Mouse (Mus musculus) intestine, embryonic 14.5 days (tissue): ENCODE data around the gene Ric1. TPM values are rescaled to one million over a fixed set of nuclear protein-coding genes. Genes with fewer than 3 reads are reported as not detected.
"Not testable (repeated sequence)": the region's sequence is repeated elsewhere in the genome, so short reads cannot be mapped to it uniquely, and the experiment has no call there.

Experiments used
- ATAC-seq: fragments of 200-750 bp; cut with Nextera tagmentation; replicated peaks from 2 replicates; pipeline ENCODE4 v1.8.0; 2017; ENCODE audit warnings: low read depth, moderate number of reproducible peaks, moderate TSS enrichment, moderate library complexity; ENCODE audit not compliant: low FRiP score, low TSS enrichment
- DNase-seq: peaks from one replicate; pipeline ENCODE4 v3.0.0-alpha.2; 2018; ENCODE audit warnings: low spot score
- H3K27ac ChIP-seq: fragments of 300-500 bp; sonication (generic); 2 replicates; pipeline ENCODE4 v1.5.1; 2014; ENCODE audit warnings: low read depth, mild to moderate bottlenecking, control low read depth
- H3K27me3 ChIP-seq: fragments of 300-500 bp; sonication (generic); replicated peaks from 2 replicates; pipeline ENCODE4 v1.6.1; 2014; ENCODE audit warnings: low read length, control low read depth; ENCODE audit not compliant: control insufficient read depth, insufficient read depth
- H3K36me3 ChIP-seq: fragments of 300-500 bp; sonication (generic); 2 replicates; pipeline ENCODE4 v1.6.1; 2014; ENCODE audit warnings: low read length, control low read depth; ENCODE audit not compliant: control insufficient read depth, insufficient read depth
- H3K4me1 ChIP-seq: fragments of 300-500 bp; sonication (generic); replicated peaks from 2 replicates; pipeline ENCODE4 v1.6.1; 2014; ENCODE audit warnings: low read length, control low read depth, mixed read lengths; ENCODE audit not compliant: control insufficient read depth, insufficient read depth
- H3K4me2 ChIP-seq: fragments of 300-500 bp; sonication (generic); 2 replicates; pipeline ENCODE4 v1.6.1; 2014; ENCODE audit warnings: low read length
- H3K4me3 ChIP-seq: fragments of 300-500 bp; sonication (generic); 2 replicates; pipeline ENCODE4 v1.5.1; 2014; ENCODE audit warnings: low read depth, low read length, control low read depth, mixed read lengths
- H3K9ac ChIP-seq: fragments of 300-500 bp; sonication (generic); 2 replicates; pipeline ENCODE4 v1.6.1; 2014; ENCODE audit warnings: mild to moderate bottlenecking, low read length
- H3K9me3 ChIP-seq: fragments of 300-500 bp; sonication (generic); 2 replicates; pipeline ENCODE4 v1.6.1; 2016; ENCODE audit warnings: low read length, control low read depth; ENCODE audit not compliant: control insufficient read depth
- WGBS: fragments of 180-500 bp; shearing (Covaris S2); extraction: QIAGEN DNeasy Blood & Tissue Kit; methylation state at CpG from one replicate; pipeline ENCODE4 v1.1.7; 2014; 5-methylcytosine and 5-hydroxymethylcytosine counted together
- polyA plus RNA-seq: library from polyadenylated mRNA; unstranded; fragments of >200 nt; fragmentation: Nextera tagmentation; extraction: Ambion mirVana; gene quantifications from 2 replicates; pipeline ENCODE4 v1.2.1, GENCODE M21; 2014

Ric1 gene
- polyA plus RNA-seq, 1 experiment from 2014 or later, result 15.8 TPM

- ATAC-seq, H3K4me2 ChIP-seq, DNase-seq, H3K27ac ChIP-seq, H3K9me3 ChIP-seq, H3K9ac ChIP-seq, H3K4me3 ChIP-seq, H3K27me3 ChIP-seq, H3K4me1 ChIP-seq: not testable (repeated sequence)
- peaks cover 45% of the 10 kb centered on the region for H3K36me3 ChIP-seq
- 79% methylated on average over 3 of the region's 3 CpGs for WGBS
Measured at GRCm38 (mm10) chr19:29593783-29594182, 71.7 kb downstream of the Ric1 start.

DNA sequence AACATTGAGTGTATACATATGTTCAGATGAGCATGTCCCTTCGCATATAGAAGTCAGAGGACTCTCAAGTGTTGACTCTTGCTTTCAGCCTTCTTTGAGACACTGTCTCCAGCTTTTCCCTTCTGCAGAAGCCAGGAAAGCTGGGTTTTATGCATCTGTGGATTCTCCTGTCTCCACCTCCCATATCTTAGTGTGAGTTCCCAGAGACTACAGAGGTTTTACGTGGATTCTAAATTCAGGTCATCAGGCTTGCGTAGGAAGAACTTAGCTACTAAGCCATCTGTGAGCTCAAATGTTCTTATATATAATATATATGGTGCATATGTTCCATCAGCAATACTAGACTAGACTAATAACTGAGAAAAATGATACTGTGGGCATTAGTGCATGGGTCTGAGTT, 74.2 kb downstream of the Ric1 start:
- WGBS, result 96% methylated on average over 3 of the region's 3 CpGs
- Histone ChIP-seq H3K27ac (no peak overlapping the region), H3K9me3 (no peaks in the 10 kb centered on the region), H3K4me2 (no peak overlapping the region), H3K4me1 (no peaks in the 10 kb centered on the region), H3K36me3 (peaks cover 59% of the 10 kb centered on the region), H3K9ac (no peak overlapping the region), H3K27me3 (no peaks in the 10 kb centered on the region), H3K4me3 (no peak overlapping the region)
- ATAC-seq (no peak), DNase-seq (no peak)

DNA sequence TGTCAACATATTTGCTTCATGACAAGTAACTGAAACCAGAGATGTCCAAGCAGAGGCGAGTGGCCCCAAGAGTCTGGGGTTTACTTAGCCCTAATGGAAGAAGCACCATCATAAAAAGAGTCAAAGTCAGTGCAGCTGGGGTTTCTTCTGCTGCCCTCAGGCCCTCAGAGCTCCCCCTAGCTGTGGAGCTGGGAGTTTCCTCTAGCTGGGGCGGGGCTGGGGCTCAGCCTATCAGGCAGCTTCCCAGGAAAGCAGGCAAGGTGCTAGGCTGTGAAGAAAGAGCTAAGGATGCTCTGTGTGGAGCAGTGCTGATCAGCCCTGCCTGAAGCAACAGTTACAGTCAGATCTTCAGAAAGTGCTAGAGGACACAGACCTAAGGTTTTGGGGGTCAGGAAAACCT, 74.9 kb downstream of the Ric1 start:
- H3K9ac ChIP-seq, result no peak overlapping the region
- no peaks in the 10 kb centered on the region for H3K4me1 ChIP-seq
- no peak overlapping the region for H3K4me3 ChIP-seq
- ATAC-seq (no peak), DNase-seq (no peak)
- H3K27me3 ChIP-seq, result no peaks in the 10 kb centered on the region
- H3K27ac ChIP-seq, result no peak overlapping the region
- peaks cover 63% of the 10 kb centered on the region for H3K36me3 ChIP-seq
- no peaks in the 10 kb centered on the region for H3K9me3 ChIP-seq
- 94% methylated on average over 2 of the region's 2 CpGs for WGBS
- H3K4me2 ChIP-seq, result no peak overlapping the region

- no peaks in the 10 kb centered on the region for H3K9me3 ChIP-seq
- H3K27me3 ChIP-seq, result no peaks in the 10 kb centered on the region
- ATAC-seq (no peak), DNase-seq (no peak)
- H3K27ac ChIP-seq, result no peak overlapping the region
- H3K4me2 ChIP-seq, result no peak overlapping the region
- peaks cover 81% of the 10 kb centered on the region for H3K36me3 ChIP-seq
- no peak overlapping the region for H3K9ac ChIP-seq
- WGBS, result 89% methylated on average over 5 of the region's 5 CpGs
- no peaks in the 10 kb centered on the region for H3K4me1 ChIP-seq
- no peak overlapping the region for H3K4me3 ChIP-seq
Measured at GRCm38 (mm10) chr19:29598981-29599380, 76.9 kb downstream of the Ric1 start.

DNA sequence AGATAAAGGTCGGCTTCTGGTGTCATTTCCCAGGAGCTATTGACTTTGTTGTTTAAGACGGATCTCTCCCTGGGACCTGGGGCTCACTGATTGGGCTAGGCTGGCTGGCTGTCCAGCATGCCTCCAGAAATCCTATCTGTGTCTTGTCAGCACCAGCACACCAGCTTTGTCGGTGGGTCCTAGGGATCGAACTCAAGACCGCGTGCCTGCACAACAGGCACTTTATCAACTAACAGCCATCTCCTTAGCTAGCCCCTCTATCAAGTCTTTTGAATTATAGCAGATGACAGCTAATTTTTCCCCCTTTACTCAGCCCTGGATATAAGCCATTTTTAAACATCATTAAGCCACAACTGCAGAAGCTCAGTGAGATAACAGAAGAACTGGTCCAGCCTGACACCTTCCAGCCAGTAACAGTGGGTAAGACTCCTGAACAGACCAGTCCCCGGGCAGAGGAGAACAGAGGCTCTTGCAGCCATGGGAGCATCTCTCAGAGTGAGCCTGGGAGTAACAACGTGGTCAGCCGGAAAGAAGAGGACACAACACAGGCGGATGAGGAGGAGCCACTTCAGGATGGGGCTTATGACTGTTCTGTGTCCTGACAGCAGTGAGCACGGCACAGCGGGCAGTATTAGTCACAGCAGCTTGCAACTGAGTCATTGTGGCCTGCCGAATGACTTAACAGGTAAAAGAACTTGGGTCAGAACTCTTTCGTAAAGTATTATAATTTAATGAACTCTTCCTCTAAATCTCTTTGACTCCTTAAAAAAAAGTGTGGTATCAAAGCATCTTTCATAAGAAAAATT, 81.7 kb downstream of the Ric1 start:
- Histone ChIP-seq H3K27ac (no peak overlapping the region), H3K4me3 (no peak overlapping the region), H3K4me2 (no peak overlapping the region), H3K36me3 (peaks cover 66% of the 10 kb centered on the region), H3K9me3 (no peaks in the 10 kb centered on the region), H3K9ac (no peak overlapping the region), H3K27me3 (no peaks in the 10 kb centered on the region), H3K4me1 (no peaks in the 10 kb centered on the region)
- WGBS, result 86% methylated on average over 14 of the region's 14 CpGs
- ATAC-seq, result no peak
- DNase-seq, result no peak

DNA sequence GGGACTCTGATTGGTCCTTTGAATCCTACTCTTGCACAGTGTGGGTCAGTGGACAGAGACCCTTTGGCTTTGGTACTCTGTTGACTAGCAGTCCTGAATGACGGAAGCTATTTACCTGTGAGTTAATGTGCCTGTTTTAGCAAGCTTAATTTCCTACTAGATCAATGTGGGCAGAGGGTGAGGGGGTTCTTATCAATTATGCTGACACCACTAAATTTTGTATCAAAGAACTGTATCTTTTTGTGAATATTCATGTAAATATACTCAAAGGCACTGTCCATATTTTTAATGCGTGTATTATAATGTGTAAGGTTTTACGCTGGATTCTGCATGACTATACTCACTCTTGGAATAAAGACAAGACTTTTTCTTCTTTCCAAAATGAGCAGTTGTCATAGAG, 82.6 kb downstream of the Ric1 start:
- Histone ChIP-seq H3K4me1 (no peaks in the 10 kb centered on the region), H3K4me3 (no peak overlapping the region), H3K9ac (no peak overlapping the region), H3K9me3 (no peaks in the 10 kb centered on the region), H3K27ac (no peak overlapping the region), H3K4me2 (no peak overlapping the region), H3K36me3 (peaks cover 57% of the 10 kb centered on the region), H3K27me3 (no peaks in the 10 kb centered on the region)
- no peak for ATAC-seq
- DNase-seq, result no peak
- 95% methylated on average over 3 of the region's 3 CpGs for WGBS

DNA sequence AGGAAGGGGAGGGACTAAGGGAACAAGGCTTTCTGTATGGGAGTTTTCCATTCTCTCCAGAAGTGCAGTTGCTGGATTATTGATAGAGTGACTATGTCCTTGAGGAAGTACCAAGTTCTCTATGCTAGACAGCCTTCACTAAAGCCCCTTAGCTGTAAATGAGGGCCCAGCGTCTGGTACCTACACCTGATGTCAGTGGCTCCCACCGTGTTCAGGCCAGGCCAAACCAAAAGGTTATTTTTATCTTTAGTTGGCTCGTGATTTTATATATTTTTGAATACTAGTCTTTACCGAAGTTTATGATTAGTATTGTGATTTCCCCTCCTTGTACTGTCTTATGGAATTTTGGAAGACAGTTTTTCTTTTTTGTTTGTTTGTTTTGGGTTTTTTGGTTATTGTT, 85.4 kb downstream of the Ric1 start:
- peaks cover 55% of the 10 kb centered on the region for H3K36me3 ChIP-seq
- no peaks in the 10 kb centered on the region for H3K4me1 ChIP-seq
- ATAC-seq (no peak), DNase-seq (no peak)
- no peak overlapping the region for H3K27ac ChIP-seq
- H3K4me2 ChIP-seq, result no peak overlapping the region
- no peaks in the 10 kb centered on the region for H3K9me3 ChIP-seq
- no peaks in the 10 kb centered on the region for H3K27me3 ChIP-seq
- 91% methylated on average over 4 of the region's 4 CpGs for WGBS
- H3K9ac ChIP-seq, result no peak overlapping the region
- H3K4me3 ChIP-seq, result no peak overlapping the region

GRCm38 (mm10) chr19:29608212-29608611, 86.1 kb downstream of the Ric1 start:
- DNase-seq, result no peak
- whole genome bisulfite sequencing, result 61% methylated on average over 4 of the region's 4 CpGs
- ATAC-seq, result no peak

DNA sequence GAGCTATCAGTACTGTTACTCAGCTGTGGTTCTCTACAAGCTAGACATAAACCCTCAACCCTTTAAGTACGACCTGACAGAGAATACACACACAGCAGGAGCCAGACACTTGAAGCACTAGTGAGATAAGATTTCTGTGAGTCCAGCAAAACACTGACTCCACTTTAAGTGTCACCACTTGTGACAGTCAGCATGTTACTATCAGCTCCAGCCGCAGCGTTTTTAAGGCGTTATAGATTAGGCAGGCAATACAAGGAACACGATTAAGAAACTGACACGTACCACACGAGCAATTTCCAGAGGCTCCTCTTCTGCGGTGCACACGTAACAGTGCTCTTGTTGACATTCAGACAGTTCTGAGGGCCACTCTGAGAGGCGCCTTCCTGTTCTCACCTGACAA, 88.8 kb downstream of the Ric1 start:
- no peak for ATAC-seq
- Histone ChIP-seq H3K4me2 (no peak overlapping the region), H3K4me1 (no peaks in the 10 kb centered on the region), H3K36me3 (peaks cover 52% of the 10 kb centered on the region), H3K27ac (no peak overlapping the region), H3K27me3 (no peaks in the 10 kb centered on the region), H3K9ac (no peak overlapping the region), H3K4me3 (no peak overlapping the region), H3K9me3 (no peaks in the 10 kb centered on the region)
- DNase-seq, result no peak
- 89% methylated on average over 10 of the region's 10 CpGs for WGBS

More at GRCm38 (mm10) chr19:29608212-29608611, 86.1 kb downstream of the Ric1 start:
- no peaks in the 10 kb centered on the region for H3K27me3 ChIP-seq
- no peak overlapping the region for H3K4me2 ChIP-seq
- H3K27ac ChIP-seq, result no peak overlapping the region
- no peaks in the 10 kb centered on the region for H3K4me1 ChIP-seq
- peaks cover 55% of the 10 kb centered on the region for H3K36me3 ChIP-seq
- no peak overlapping the region for H3K4me3 ChIP-seq
- no peak overlapping the region for H3K9ac ChIP-seq
- no peaks in the 10 kb centered on the region for H3K9me3 ChIP-seq
